8 mouse cellular contexts compared by ENCODE assay signal in genomic region chr4:134480864-134481263, GRCm38 (mm10). TPM values are rescaled to one million over a fixed set of nuclear protein-coding genes. Genes with fewer than 3 reads are reported as not detected.
DNase-seq lines count a peak whose midpoint lies in the region; ATAC-seq lines count a peak whose summit lies in the region.

No protein-coding gene starts in this region.

- H3K27ac ChIP-seq in intestine, embryonic 16.5 days (ENCODE audit: low read length): no peak overlapping the region
- H3K27ac ChIP-seq in liver, embryonic 12.5 days: no peak overlapping the region

- ATAC-seq in erythroid progenitor cell, adult 5-6 weeks (replicated peaks; ENCODE audit: low FRiP score, poor library complexity, severe bottlenecking): peak; percentile 74
- ATAC-seq in intestine, embryonic 16.5 days: peak; percentile 38; the same call in 1 of the 2 replicates
- 0 out of 2 replicates have a peak, but pooled peaks have one; percentile 41 for ATAC-seq in liver, embryonic 12.5 days

- peak; percentile 85 for DNase-seq in urinary bladder, postnatal 14 days (ENCODE audit: low spot score)
- no peak for DNase-seq in urinary bladder, postnatal 10 days (ENCODE audit: low spot score)
- peak; percentile 89 for DNase-seq in brain, adult 2 months (ENCODE audit: low read depth, low spot score)
- DNase-seq in ovary, postnatal 14 days (ENCODE audit: low spot score): peak; percentile 65
- DNase-seq in thymus, postnatal 36 days: peak; percentile 71 to 75

- H3K4me1 ChIP-seq in intestine, embryonic 16.5 days (ENCODE audit: control insufficient read depth, insufficient read depth, low read length): no peaks in the 10 kb centered on the region
- H3K4me1 ChIP-seq in liver, embryonic 12.5 days: peaks cover 6% of the 10 kb centered on the region; the same call in 1 of the 2 replicates

- 18% methylated on average over 6 of the region's 6 CpGs for whole genome bisulfite sequencing in intestine, embryonic 16.5 days
- WGBS in liver, embryonic 12.5 days (ENCODE audit: insufficient replicate concordance): 18% methylated on average over 6 of the region's 6 CpGs

- H3K9me3 ChIP-seq in intestine, embryonic 16.5 days (ENCODE audit: control insufficient read depth, low read length): no peaks in the 10 kb centered on the region
- H3K9me3 ChIP-seq in liver, embryonic 12.5 days (replicated peaks): no peaks in the 10 kb centered on the region

- H3K9ac ChIP-seq in intestine, embryonic 16.5 days (ENCODE audit: low read depth, low read length): no peak overlapping the region
- H3K9ac ChIP-seq in liver, embryonic 12.5 days: no peak overlapping the region

- no peak overlapping the region for H3K4me2 ChIP-seq in intestine, embryonic 16.5 days (ENCODE audit: low read depth, low read length)
- no peak overlapping the region for H3K4me2 ChIP-seq in liver, embryonic 12.5 days

- H3K27me3 ChIP-seq in intestine, embryonic 16.5 days (replicated peaks; ENCODE audit: control insufficient read depth, insufficient read depth, low read length): no peaks in the 10 kb centered on the region
- peaks cover 33% of the 10 kb centered on the region for H3K27me3 ChIP-seq in liver, embryonic 12.5 days (replicated peaks)

- no peak overlapping the region for H3K4me3 ChIP-seq in intestine, embryonic 16.5 days (ENCODE audit: low read length)
- no peak overlapping the region for H3K4me3 ChIP-seq in liver, embryonic 12.5 days

- H3K36me3 ChIP-seq in intestine, embryonic 16.5 days (ENCODE audit: control insufficient read depth, insufficient read depth, low read length): peaks cover 5% of the 10 kb centered on the region
- peaks cover 9% of the 10 kb centered on the region for H3K36me3 ChIP-seq in liver, embryonic 12.5 days

RNA-seq across cellular contexts. Expression of gene Stmn1, which starts 12.7 kb away (rescaled TPM):
- total RNA-seq in erythroid progenitor cell, adult 5-6 weeks (2015; ENCODE audit: low replicate concordance): 429 and 552 TPM in 2 replicates
- total RNA-seq in erythroid progenitor cell, adult 5-6 weeks (2017; ENCODE audit: low replicate concordance): 378 and 383 TPM in 2 replicates
- 982 and 1,127 TPM in 2 replicates for polyA plus RNA-seq in intestine, embryonic 16.5 days (2015; fragmentation: Nextera tagmentation; extraction: Ambion mirVana)
- polyA plus RNA-seq in liver, embryonic 12.5 days (2016; fragmentation: Nextera tagmentation; extraction: Ambion mirVana): 558 and 570 TPM in 2 replicates

RNA-seq across cellular contexts. Expression of gene Paqr7, which starts 15.6 kb away (rescaled TPM):
- 1.7 and 3.6 TPM in 2 replicates for total RNA-seq in erythroid progenitor cell, adult 5-6 weeks (2015; ENCODE audit: low replicate concordance)
- 1.6 and 1.9 TPM in 2 replicates for total RNA-seq in erythroid progenitor cell, adult 5-6 weeks (2017; ENCODE audit: low replicate concordance)
- polyA plus RNA-seq in intestine, embryonic 16.5 days (2015; fragmentation: Nextera tagmentation; extraction: Ambion mirVana): 23.6 and 32.1 TPM in 2 replicates
- 6.5 and 7.2 TPM in 2 replicates for polyA plus RNA-seq in liver, embryonic 12.5 days (2016; fragmentation: Nextera tagmentation; extraction: Ambion mirVana)

RNA-seq across cellular contexts. Expression of gene Aunip, which starts 29.9 kb away (rescaled TPM):
- total RNA-seq in erythroid progenitor cell, adult 5-6 weeks (2015; ENCODE audit: low replicate concordance): 3.8 and 15.5 TPM in 2 replicates
- total RNA-seq in erythroid progenitor cell, adult 5-6 weeks (2017; ENCODE audit: low replicate concordance): 16.3 and 20.5 TPM in 2 replicates
- polyA plus RNA-seq in intestine, embryonic 16.5 days (2015; fragmentation: Nextera tagmentation; extraction: Ambion mirVana): 14.4 and 14.6 TPM in 2 replicates
- polyA plus RNA-seq in liver, embryonic 12.5 days (2016; fragmentation: Nextera tagmentation; extraction: Ambion mirVana): 26.9 and 27.6 TPM in 2 replicates

RNA-seq across cellular contexts. Expression of gene Mtfr1l, which starts 54.3 kb away (rescaled TPM):
- total RNA-seq in erythroid progenitor cell, adult 5-6 weeks (2015; ENCODE audit: low replicate concordance): 19.5 and 22.6 TPM in 2 replicates
- 17.2 and 17.9 TPM in 2 replicates for total RNA-seq in erythroid progenitor cell, adult 5-6 weeks (2017; ENCODE audit: low replicate concordance)
- 97.1 and 97.5 TPM in 2 replicates for polyA plus RNA-seq in intestine, embryonic 16.5 days (2015; fragmentation: Nextera tagmentation; extraction: Ambion mirVana)
- 69.3 and 72.1 TPM in 2 replicates for polyA plus RNA-seq in liver, embryonic 12.5 days (2016; fragmentation: Nextera tagmentation; extraction: Ambion mirVana)
